Mouse (Mus musculus): ENCODE data around the gene Prss38.

- no peak for TF ChIP-seq CTCF (IDR thresholded peaks at IDR 0.05)
- TF ChIP-seq EP300 (IDR thresholded peaks at IDR 0.05; ENCODE audit: insufficient read depth, low read depth, low read length) = no peak
- no peak for TF ChIP-seq POLR2A (IDR thresholded peaks at IDR 0.05; ENCODE audit: insufficient read depth, low read depth, low read length)
Observed at GRCm38 (mm10) chr11:59423010-59423588, 47.6 kb upstream of the Prss38 start.
